Mouse (Mus musculus): ENCODE measurements around the gene Epyc.

Epyc gene

GRCm38 (mm10) chr10:97643768-97644167 is at the start of gene Epyc:
Gene Epyc (plus strand): TSS chr10:97644068.
- DNase-seq (ENCODE audit: low spot score in 2 of 2) = no peak

- DNase-seq (ENCODE audit: low spot score in 2 of 2) = no peak
Observed at GRCm38 (mm10) chr10:97595680-97596079, 48.2 kb upstream of the Epyc start.

GRCm38 (mm10) chr10:97601744-97602143 is 42.1 kb upstream of the Epyc start:
- DNase-seq (ENCODE audit: low spot score in 2 of 2) = no peak

GRCm38 (mm10) chr10:97603256-97603655 is 40.6 kb upstream of the Epyc start:
- no peak for DNase-seq (ENCODE audit: low spot score in 2 of 2)

GRCm38 (mm10) chr10:97606579-97606978 is 37.3 kb upstream of the Epyc start, which contains the start of gene Kera:
Gene Kera (plus strand): TSS chr10:97606879.
- no peak for DNase-seq (ENCODE audit: low spot score in 2 of 2)

- DNase-seq (ENCODE audit: low spot score in 2 of 2) = no peak
Observed at GRCm38 (mm10) chr10:97622328-97622727, 21.5 kb upstream of the Epyc start.

- DNase-seq (ENCODE audit: low spot score in 2 of 2) = no peak
Observed at GRCm38 (mm10) chr10:97624381-97624780, 19.5 kb upstream of the Epyc start.

- DNase-seq (ENCODE audit: low spot score in 2 of 2) = no peak
Observed at GRCm38 (mm10) chr10:97625116-97625515, 18.8 kb upstream of the Epyc start.

GRCm38 (mm10) chr10:97626543-97626942 is 17.3 kb upstream of the Epyc start:
- no peak for DNase-seq (ENCODE audit: low spot score in 2 of 2)

- DNase-seq (ENCODE audit: low spot score in 2 of 2) = no peak
Observed at GRCm38 (mm10) chr10:97631061-97631460, 12.8 kb upstream of the Epyc start.

GRCm38 (mm10) chr10:97641926-97642325 is 1.9 kb upstream of the Epyc start:
- no peak for DNase-seq (ENCODE audit: low spot score in 2 of 2)

GRCm38 (mm10) chr10:97650334-97650733 is 6.5 kb downstream of the Epyc start:
- no peak for DNase-seq (ENCODE audit: low spot score in 2 of 2)

- DNase-seq (ENCODE audit: low spot score in 2 of 2) = no peak
Observed at GRCm38 (mm10) chr10:97659489-97659888, 15.6 kb downstream of the Epyc start.

- DNase-seq (ENCODE audit: low spot score in 2 of 2) = no peak
Observed at GRCm38 (mm10) chr10:97668656-97669055, 24.8 kb downstream of the Epyc start.

GRCm38 (mm10) chr10:97670202-97670601 is 26.3 kb downstream of the Epyc start:
- DNase-seq (ENCODE audit: low spot score in 2 of 2) = no peak

GRCm38 (mm10) chr10:97673239-97673638 is 29.4 kb downstream of the Epyc start:
- no peak for DNase-seq (ENCODE audit: low spot score in 2 of 2)

GRCm38 (mm10) chr10:97682981-97683380 is 39.1 kb downstream of the Epyc start:
- no peak for DNase-seq (ENCODE audit: low spot score in 2 of 2)

GRCm38 (mm10) chr10:97687198-97687597 is 43.3 kb downstream of the Epyc start:
- no peak for DNase-seq (ENCODE audit: low spot score in 2 of 2)

- no peak for DNase-seq (ENCODE audit: low spot score in 2 of 2)
Observed at GRCm38 (mm10) chr10:97689425-97689824, 45.6 kb downstream of the Epyc start.

GRCm38 (mm10) chr10:97692913-97693312 is 49.0 kb downstream of the Epyc start, which contains the start of gene Ccer1:
Gene Ccer1 (plus strand): TSS chr10:97693059.
- no peak for DNase-seq (ENCODE audit: low spot score in 2 of 2)

- no peak for DNase-seq (ENCODE audit: low spot score in 2 of 2)
Observed at GRCm38 (mm10) chr10:97693398-97694135, 49.7 kb downstream of the Epyc start.

GRCm38 (mm10) chr10:97702321-97702720 is 58.5 kb downstream of the Epyc start:
- DNase-seq (ENCODE audit: low spot score in 2 of 2) = no peak

GRCm38 (mm10) chr10:97704562-97704961 is 60.7 kb downstream of the Epyc start:
- peak in 1 of 2 experiments; percentile 35 for DNase-seq (ENCODE audit: low spot score in 2 of 2)

- DNase-seq (ENCODE audit: low spot score in 2 of 2) = peak in 1 of 2 experiments; percentile 27
Observed at GRCm38 (mm10) chr10:97712687-97713086, 68.8 kb downstream of the Epyc start.

Measured in cerebellum, postnatal 4 days (tissue).